28 mouse cellular contexts compared by ENCODE assay signal in the genomic region with DNA sequence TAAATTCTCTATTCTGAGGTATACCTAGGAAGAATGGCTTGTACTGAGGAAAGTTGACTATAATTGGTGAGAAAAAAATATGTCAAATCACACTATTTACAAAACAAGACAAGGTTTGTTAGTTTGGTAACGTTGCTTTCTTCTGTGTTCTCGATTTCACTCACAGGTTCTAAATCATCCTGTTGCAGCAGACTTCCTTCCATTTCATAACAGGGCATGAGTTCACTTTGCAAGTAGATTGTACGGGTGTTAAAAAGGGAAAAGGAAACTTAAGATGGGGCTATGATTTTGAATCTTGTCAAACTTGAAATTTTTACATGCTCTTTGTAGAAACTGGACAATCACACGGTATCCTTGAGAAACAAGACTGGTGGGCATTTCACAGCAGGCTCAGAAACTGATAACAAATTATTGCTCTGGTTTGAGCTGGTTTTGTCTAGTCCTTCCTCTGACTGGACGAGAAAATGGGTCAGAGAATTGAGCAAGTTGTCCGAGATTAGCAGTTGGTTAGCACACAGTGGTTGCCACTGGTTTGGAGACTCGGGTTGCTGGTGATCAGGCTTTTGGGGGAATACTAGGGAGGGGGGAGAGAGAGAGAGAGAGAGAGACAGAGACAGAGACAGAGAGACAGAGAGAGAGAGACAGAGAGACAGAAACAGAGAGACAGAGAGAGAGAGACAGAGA. TPM values are rescaled to one million over a fixed set of nuclear protein-coding genes. Genes with fewer than 3 reads are reported as not detected.
A peak's percentile ranks its signal among the peaks of the same experiment; 100 is the strongest.
DNase-seq lines count a peak whose midpoint lies in the region; ATAC-seq lines count a peak whose summit lies in the region.
"Had no signal": no experiment of that assay in that cellular context is flagged by ENCODE, and none has a peak within 500 bp of the region (broad histone marks: within the 10 kb centered on the region; RNA-seq: fewer than 3 reads in every experiment).

No protein-coding gene starts in this region.

- H3K27ac ChIP-seq in heart, embryonic 10.5 days: no peak overlapping the region
- no peak overlapping the region for H3K27ac ChIP-seq in hindbrain, embryonic 16.5 days (ENCODE audit: low read depth, low read length)
- H3K27ac ChIP-seq: embryonic facial prominence, embryonic 12.5 days; embryonic facial prominence, embryonic 15.5 days; forebrain, embryonic 12.5 days; forebrain, embryonic 15.5 days; heart, embryonic 13.5 days; hindbrain, embryonic 14.5 days had no signal

- peak; percentile 62 for ATAC-seq in granulocyte monocyte progenitor cell, adult 5-6 weeks (replicated peaks; ENCODE audit: poor library complexity, severe bottlenecking)
- no peak for ATAC-seq in hindbrain, embryonic 16.5 days
- ATAC-seq: forebrain, embryonic 15.5 days; intestine, postnatal 0 days; Patski had no signal

- H3K4me1 ChIP-seq in heart, embryonic 10.5 days: no peaks in the 10 kb centered on the region
- no peaks in the 10 kb centered on the region for H3K4me1 ChIP-seq in hindbrain, embryonic 16.5 days (ENCODE audit: control insufficient read depth, insufficient read depth, low read depth, low read length)
- H3K4me1 ChIP-seq: embryonic facial prominence, embryonic 12.5 days; embryonic facial prominence, embryonic 15.5 days; forebrain, embryonic 12.5 days; forebrain, embryonic 15.5 days; heart, embryonic 13.5 days had no signal

- no peaks in the 10 kb centered on the region for H3K36me3 ChIP-seq in heart, embryonic 10.5 days
- no peaks in the 10 kb centered on the region for H3K36me3 ChIP-seq in hindbrain, embryonic 16.5 days (ENCODE audit: control insufficient read depth, insufficient read depth, low read length)
- H3K36me3 ChIP-seq: embryonic facial prominence, embryonic 12.5 days; forebrain, embryonic 12.5 days; forebrain, embryonic 15.5 days; G1E had no signal

- WGBS in heart, embryonic 10.5 days: 77% methylated on average over 7 of the region's 7 CpGs
- WGBS in hindbrain, embryonic 16.5 days: 89% methylated on average over 7 of the region's 7 CpGs

- H3K9me3 ChIP-seq in heart, embryonic 10.5 days: no peaks in the 10 kb centered on the region
- H3K9me3 ChIP-seq in hindbrain, embryonic 16.5 days (ENCODE audit: control insufficient read depth, low read length): no peaks in the 10 kb centered on the region
- H3K9me3 ChIP-seq: embryonic facial prominence, embryonic 12.5 days; embryonic facial prominence, embryonic 15.5 days; forebrain, embryonic 12.5 days; forebrain, embryonic 15.5 days; heart, embryonic 13.5 days had no signal

- peak; percentile 3 for DNase-seq in heart, adult 11 months
- DNase-seq in heart, embryonic 10.5 days (ENCODE audit: low spot score): no peak
- DNase-seq in adipocyte (ENCODE audit: low spot score): peak; percentile 54
- DNase-seq in kidney, postnatal 10 days: no peak
- DNase-seq: adrenal gland, adult 2 months; adrenal gland, postnatal 36 days; B cell, adult 2 months; cerebellum, adult 11 months; cerebellum, adult 2 months; cerebellum, adult 9-11 months; cerebellum, postnatal 25 days; gastrocnemius, postnatal 10 days; gastrocnemius, postnatal 36 days; heart, adult 18-20 months; heart, postnatal 14 days; heart, postnatal 4 days had no signal

- H3K4me2 ChIP-seq in hindbrain, embryonic 16.5 days (ENCODE audit: low read length): no peak overlapping the region
- H3K4me2 ChIP-seq: embryonic facial prominence, embryonic 12.5 days; embryonic facial prominence, embryonic 15.5 days; forebrain, embryonic 12.5 days; forebrain, embryonic 15.5 days; heart, embryonic 13.5 days; hindbrain, embryonic 14.5 days had no signal

- no peak overlapping the region for H3K4me3 ChIP-seq in heart, embryonic 10.5 days
- no peak overlapping the region for H3K4me3 ChIP-seq in hindbrain, embryonic 16.5 days (ENCODE audit: low read length)
- H3K4me3 ChIP-seq: embryonic facial prominence, embryonic 12.5 days; embryonic facial prominence, embryonic 15.5 days; forebrain, embryonic 12.5 days; forebrain, embryonic 15.5 days; heart, embryonic 13.5 days had no signal

- H3K9ac ChIP-seq in hindbrain, embryonic 16.5 days (ENCODE audit: low read depth, low read length): no peak overlapping the region
- H3K9ac ChIP-seq: embryonic facial prominence, embryonic 12.5 days; embryonic facial prominence, embryonic 15.5 days; forebrain, embryonic 12.5 days; forebrain, embryonic 15.5 days; heart, embryonic 13.5 days; hindbrain, embryonic 14.5 days had no signal

- no peaks in the 10 kb centered on the region for H3K27me3 ChIP-seq in heart, embryonic 10.5 days (ENCODE audit: insufficient read depth, poor library complexity, severe bottlenecking)
- no peaks in the 10 kb centered on the region for H3K27me3 ChIP-seq in hindbrain, embryonic 16.5 days (replicated peaks; ENCODE audit: control insufficient read depth, insufficient read depth, low read length)
- H3K27me3 ChIP-seq: CH12.LX; embryonic facial prominence, embryonic 12.5 days; embryonic facial prominence, embryonic 15.5 days; forebrain, embryonic 12.5 days; forebrain, embryonic 15.5 days; heart, embryonic 13.5 days; Patski had no signal

RNA-seq across cellular contexts. Expression of gene Lrrk2, which starts 13.0 kb away (rescaled TPM):
- 3.3 and 3.5 TPM in 2 replicates for polyA plus RNA-seq in heart, embryonic 10.5 days (2016; fragmentation: Nextera tagmentation; extraction: Ambion mirVana)
- total RNA-seq in granulocyte monocyte progenitor cell, adult 5-6 weeks (2014; fragmentation: Nextera tagmentation): 7.2 and 10.9 TPM in 2 replicates
- total RNA-seq in granulocyte monocyte progenitor cell, adult 5-6 weeks (2017): 15.6 and 20.8 TPM in 2 replicates
- polyA plus RNA-seq in hindbrain, embryonic 16.5 days (2015; fragmentation: Nextera tagmentation; extraction: Ambion mirVana): 2.4 and 2.5 TPM in 2 replicates
- total RNA-seq: CH12.LX had no signal
- polyA plus RNA-seq: G1E had no signal

Comparison
In these comparisons a context has a peak if more than half of its experiments do, and no peak if none do; other contexts are left out.
1. DNase-seq: peak in heart, adult 11 months (single experiment) and adipocyte (single experiment); none in heart, embryonic 10.5 days (single experiment) and kidney, postnatal 10 days (single experiment).